Mouse (Mus musculus) granulocyte monocyte progenitor cell, adult 5-6 weeks (primary cell): Measurements from ENCODE around the gene Micall1. TPM values are rescaled to one million over a fixed set of nuclear protein-coding genes. Genes with fewer than 3 reads are reported as not detected.

Source experiments
- ATAC-seq: replicated peaks from 2 replicates; pipeline ENCODE4 v1.8.0; 2016; ENCODE audit warnings: mild to moderate bottlenecking, moderate TSS enrichment, inconsistent platforms; ENCODE audit not compliant: poor library complexity, severe bottlenecking
- total RNA-seq, 2 experiments: library from RNA; stranded (forward) in 1 of 2; stranded (reverse) in 1 of 2; fragments of 200-712, 200-1000 nt in 1 of 2; fragments of >200 nt in 1 of 2; fragmentation: Nextera tagmentation in 1 of 2; gene quantifications; 2 replicates each; pipeline ENCODE4 v1.2.3; 2014 to 2017

The Micall1 gene
- total RNA-seq, 2 experiments from 2014 or later = 7.1 to 13.5 TPM

DNA sequence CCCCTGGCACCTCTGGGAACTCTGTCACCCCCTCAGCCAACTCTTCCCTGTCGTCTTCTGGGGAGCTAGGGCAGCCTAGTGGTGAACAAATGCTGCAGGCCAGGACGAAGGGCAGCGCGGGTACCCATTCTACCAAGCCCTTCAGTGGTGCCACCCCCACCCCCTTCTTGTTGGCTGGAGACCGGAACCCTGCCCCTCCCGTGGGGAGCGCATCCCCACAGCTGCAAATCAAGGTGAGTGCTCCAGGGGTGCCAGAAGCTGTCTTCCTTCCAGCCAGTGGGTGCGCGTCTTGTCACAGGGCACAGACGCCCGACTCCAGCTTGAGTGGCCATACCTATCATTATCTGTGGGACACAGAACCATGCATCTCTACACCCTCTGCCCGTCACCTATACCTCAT is 18.4 kb downstream of the Micall1 start:
- no peak for ATAC-seq

- no peak for ATAC-seq
Measured at GRCm38 (mm10) chr15:79128208-79128607, 19.5 kb downstream of the Micall1 start.

DNA sequence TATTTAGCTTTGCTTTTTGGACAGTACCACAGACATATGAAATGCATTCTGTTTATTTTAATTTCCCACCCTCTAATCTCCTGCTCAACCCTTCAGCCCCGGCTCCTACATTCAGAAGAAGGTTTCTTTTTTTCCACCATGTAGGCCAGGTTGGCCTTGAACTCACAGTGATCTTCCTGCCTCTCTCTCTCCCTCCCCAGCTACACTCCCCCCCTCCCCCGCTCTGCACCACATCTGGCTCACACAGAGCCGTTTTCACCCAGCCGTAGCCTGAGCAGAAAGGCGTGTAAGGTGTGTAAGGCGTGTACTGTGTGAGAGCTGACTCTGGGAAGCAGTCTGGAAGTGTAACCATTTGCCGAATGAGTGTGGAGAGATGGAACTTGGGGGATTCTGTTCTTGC is 20.6 kb downstream of the Micall1 start:
- no peak for ATAC-seq

GRCm38 (mm10) chr15:79130782-79131181 is 22.1 kb downstream of the Micall1 start:
- no peak for ATAC-seq

DNA sequence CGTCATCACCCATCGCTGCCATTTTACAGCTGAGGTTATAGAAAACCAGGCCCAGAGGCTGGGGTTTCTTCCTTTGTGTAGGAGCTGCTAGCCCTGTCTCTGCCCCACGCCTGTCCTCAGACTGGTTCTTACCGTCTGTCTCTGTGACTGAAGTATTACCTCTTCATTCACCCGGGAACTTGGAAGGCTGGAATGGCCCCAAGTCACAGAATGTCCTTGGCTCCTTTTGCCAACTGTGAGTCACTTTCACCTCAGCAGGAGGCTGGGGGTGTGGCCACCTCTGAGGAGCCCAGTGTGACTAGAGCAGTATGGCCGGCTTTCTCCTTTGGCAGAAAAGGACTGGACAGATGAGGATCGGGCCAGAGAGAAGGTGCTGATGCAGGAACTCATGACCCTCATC is 22.7 kb downstream of the Micall1 start:
- ATAC-seq = no peak

DNA sequence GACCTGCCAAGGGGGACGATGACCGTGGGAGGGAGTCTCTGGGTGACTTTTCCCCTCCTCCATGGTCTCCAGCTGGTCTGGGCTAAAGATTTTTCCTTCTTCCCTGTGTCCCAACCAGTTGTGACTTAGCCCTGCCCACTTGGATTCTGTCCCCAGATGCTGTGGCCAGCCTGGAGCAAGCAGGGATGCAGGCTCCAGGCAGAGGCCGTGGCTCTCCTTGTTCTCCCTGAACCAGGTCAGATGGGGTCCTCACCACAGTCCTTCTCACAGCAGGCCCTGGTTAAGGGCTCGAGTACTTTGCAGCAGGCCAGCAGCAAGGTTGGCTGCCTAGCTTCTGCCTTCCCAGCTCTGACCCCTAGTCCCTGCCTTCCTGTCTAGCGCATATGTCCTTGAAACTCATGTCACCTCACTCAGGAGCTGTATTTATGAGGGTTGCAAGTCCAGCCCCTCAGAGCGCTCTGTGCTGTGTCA is 24.5 kb downstream of the Micall1 start:
- no peak for ATAC-seq

- ATAC-seq = no peak
Measured at GRCm38 (mm10) chr15:79134496-79135270, 26.0 kb downstream of the Micall1 start.

- ATAC-seq = no peak
Measured at GRCm38 (mm10) chr15:79135332-79135731, 26.6 kb downstream of the Micall1 start.

DNA sequence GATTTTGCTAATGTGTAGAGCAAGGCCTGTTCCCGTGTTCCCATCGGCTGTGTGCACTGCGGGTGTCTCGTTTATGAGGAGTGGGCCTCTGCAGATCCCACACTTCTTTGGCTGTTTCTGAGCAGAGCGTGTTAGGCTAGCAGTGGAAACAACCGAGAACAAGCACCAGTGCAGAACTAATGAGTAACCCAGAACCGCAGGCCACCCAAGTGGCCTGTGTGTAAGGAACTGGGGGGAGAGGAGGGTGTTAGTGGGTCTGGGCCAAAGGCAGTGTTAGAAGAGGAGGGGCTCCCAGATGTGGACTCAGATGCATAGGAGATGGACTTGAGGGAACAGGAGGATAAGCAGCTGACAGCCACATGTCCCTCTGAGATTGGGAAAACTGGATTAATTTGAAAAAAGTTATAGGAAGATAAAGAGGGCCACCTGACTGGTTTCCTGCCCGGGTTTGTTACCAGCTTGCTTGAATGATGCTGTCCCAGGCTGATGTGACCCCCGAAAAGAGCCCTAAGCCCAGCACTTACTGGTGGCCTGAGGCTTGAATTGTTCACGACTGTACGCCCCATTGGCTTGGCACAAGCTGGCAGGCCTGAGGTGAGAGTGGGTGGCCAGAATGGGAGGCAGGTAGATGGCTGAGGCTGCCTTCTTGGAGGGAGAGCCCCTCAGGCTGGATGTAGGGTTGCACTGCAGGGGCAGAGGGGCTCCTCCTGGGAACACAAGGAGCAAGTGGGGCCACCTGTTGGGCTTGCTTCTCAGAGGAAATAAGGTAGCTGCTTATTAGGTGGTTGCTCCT is 27.3 kb downstream of the Micall1 start:
- no peak for ATAC-seq

- ATAC-seq = no peak
Measured at GRCm38 (mm10) chr15:79139640-79140039, 30.9 kb downstream of the Micall1 start.

GRCm38 (mm10) chr15:79140866-79141565 is 32.3 kb downstream of the Micall1 start, which contains the start of the genes Polr2f and 1700088E04Rik:
Gene Polr2f, plus strand, starts transcription at chr15:79141009.
Gene 1700088E04Rik, minus strand, starts transcription at chr15:79141253.
- peak; percentile 88 for ATAC-seq

DNA sequence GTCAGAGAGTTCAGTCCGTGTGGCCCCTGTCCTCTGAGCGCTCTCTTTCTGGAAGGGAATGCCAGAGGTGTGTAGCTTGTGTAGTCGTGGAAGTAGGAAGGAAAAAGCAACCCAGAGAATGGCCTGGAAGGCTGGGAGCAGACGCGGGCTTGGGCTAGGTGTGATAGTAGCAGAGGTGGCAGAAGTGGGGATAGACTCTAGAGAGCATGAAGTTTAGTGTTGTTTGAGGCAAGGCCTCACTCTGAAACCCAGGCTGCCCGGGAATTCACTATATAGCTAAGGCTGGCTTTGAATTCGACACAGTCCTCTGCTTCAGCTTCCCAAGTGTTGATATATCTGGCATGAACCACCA is 32.8 kb downstream of the Micall1 start:
- ATAC-seq = no peak; the same call in 1 of the 2 replicates

- no peak for ATAC-seq
Measured at GRCm38 (mm10) chr15:79143316-79143715, 34.6 kb downstream of the Micall1 start.

GRCm38 (mm10) chr15:79144021-79144420 is 35.3 kb downstream of the Micall1 start:
- no peak for ATAC-seq

DNA sequence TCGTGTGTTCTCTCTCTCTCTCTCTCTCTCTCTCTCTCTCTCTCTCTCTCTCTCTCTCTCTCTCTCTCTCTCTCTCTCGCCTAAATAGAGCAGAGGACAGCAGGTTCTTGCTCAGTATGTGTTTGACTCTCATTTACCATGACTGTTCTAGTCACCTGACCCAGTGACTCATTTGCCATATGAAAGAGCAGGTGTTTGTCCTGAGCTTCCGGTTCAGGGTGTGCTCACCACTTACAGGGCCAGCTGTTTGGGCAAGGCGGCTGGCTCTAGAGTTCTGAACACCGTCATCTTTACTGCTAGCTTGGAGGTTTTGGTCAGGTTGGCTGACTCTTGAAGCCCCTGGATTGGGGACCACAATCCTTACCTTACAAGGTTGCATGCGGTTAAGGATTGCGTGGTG is 36.8 kb downstream of the Micall1 start:
- ATAC-seq = no peak

DNA sequence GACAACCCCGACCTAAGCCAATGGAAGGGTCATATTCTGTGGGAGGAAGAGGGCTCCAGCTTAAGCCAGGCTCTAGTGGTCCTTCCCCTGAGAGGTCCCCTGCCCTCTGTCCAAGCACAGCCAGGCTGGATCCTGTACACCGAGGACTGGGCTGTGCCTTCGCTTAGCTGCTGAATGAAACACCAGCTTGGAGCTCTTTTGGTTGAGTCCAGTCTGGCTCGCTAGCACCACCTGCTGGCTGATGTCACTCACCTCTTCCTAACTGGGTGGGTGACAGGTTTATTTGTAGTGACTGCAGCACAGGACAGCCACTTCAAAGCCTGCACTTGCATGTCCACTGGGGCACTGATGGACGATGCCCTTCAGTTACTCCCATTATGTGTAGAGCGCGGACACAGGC is 39.8 kb downstream of the Micall1 start:
- ATAC-seq = peak; percentile 74

GRCm38 (mm10) chr15:79151881-79152280 is 43.2 kb downstream of the Micall1 start:
- no peak for ATAC-seq

DNA sequence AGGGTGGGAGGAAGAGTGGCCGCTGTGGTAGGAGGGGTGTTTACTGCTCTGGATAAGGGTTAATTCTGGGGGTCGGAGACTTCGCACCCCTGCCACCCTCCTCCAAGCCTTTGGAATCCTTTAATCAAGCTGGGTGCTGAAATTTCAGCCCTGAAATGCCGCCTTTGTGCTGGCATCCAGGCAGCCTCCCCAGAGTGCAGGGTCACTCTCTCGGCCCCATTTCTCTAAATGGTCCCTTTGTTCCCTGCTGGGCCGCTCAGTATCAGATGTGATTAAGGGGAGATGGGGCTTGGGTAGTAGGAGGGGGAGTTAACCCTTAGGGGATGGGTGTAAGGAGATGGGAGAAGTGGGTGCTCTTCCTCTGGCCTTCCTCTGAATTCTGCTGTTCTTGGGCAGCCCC is 44.0 kb downstream of the Micall1 start:
- ATAC-seq = no peak

GRCm38 (mm10) chr15:79155572-79155971 is 46.9 kb downstream of the Micall1 start:
- ATAC-seq = no peak

DNA sequence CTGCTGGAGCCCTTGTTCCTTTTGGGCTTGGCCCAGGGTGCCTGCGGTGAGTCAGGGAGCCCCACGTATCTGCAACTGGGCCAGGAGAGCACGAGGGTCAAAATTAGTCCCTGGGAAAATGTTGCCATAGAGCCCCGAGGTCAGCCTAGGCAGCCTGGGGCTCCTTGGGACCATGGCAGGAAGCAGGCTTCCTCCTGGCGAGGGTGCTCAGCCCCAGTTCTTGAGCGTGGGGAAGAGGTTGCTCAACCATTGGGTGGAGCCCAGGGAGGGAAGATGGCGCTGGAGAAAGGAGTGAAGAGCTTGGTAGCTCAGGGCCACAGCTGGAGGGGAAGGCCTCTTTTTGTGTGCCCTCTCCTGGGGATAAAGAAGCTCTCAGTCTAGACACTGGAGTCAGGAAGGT is 53.6 kb downstream of the Micall1 start:
- peak; percentile 67 for ATAC-seq

DNA sequence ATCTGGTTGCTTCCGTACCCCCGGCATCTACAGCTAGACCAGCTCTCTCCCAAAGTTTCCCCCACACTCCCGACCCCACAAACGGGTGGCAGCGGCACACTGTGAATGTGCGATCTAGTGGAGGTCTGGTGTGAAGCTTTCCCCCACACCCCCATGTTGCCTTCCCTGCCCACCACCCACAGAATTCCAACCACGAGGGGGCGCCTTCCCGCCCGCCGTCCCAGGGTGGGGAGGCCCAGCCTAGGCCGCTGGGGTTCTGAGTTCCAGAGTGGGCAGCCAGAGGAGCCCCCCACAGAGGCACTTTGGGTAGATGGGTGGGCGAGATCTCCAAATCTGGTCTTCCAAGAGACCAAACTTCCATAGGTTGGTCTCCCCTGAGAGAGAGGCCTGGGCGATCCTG is 54.1 kb downstream of the Micall1 start:
- ATAC-seq = no peak
